Mouse (Mus musculus): ENCODE data around the gene Srp68.

- TF ChIP-seq CTCF (IDR thresholded peaks at IDR 0.05; ENCODE audit: control insufficient read depth, insufficient read depth, insufficient read length) (no peak), MAX (IDR thresholded peaks at IDR 0.05) (no peak), USF1 (IDR thresholded peaks at IDR 0.05; ENCODE audit: low read depth) (no peak), CEBPB (IDR thresholded peaks at IDR 0.05; ENCODE audit: low read depth) (no peak), MYOD1 (IDR thresholded peaks at IDR 0.05; ENCODE audit: control insufficient read depth, insufficient read length, low read depth) (no peak), MYOG (IDR thresholded peaks at IDR 0.05; ENCODE audit: control insufficient read depth, extremely low read depth, insufficient read length) (no peak)
Measured at GRCm38 (mm10) chr11:116312359-116312758, 38.3 kb upstream of the Srp68 start.

Measured in C2C12 (cell line).